Mouse (Mus musculus): Measurements from ENCODE around the gene Wdr74. TPM values are rescaled to one million over a fixed set of nuclear protein-coding genes. Genes with fewer than 3 reads are reported as not detected.
A peak's percentile ranks its signal among the peaks of the same experiment; 100 is the strongest.

Gene Wdr74
- polyA plus RNA-seq, 1 experiment: 17.5 TPM

DNA sequence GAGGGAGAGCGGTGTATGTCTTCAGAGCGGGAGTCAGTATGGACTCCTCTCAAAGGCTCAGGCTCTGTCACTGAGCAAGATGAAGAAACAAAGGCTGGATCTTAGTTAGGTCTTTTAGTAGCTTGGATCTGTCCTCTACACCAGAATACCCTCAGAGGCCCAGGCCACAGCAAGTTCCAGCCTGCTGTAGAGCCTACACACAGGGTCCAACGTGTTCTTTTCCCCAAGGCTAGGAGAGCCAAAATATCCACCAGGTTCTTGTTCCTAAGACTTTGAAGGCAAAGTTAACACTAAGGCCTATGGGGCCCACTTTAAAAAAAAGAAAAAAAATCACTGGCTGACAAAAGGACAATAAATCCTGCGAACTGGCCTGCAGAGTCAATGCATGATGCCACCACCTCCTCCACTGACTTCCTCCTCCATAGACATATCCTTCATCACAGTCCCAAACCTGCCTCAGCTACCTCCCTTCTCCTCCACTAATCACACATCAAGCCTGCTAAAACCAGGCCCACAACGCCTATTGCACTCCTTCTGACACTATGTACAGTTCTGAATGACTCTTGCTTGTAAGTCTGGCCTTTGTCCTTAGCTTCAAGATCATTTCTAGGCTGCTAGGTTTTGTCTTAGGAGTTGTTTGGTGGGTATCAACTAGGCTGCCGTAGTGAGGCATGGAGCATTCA, 30.5 kb upstream of the Wdr74 start:
- H3K36me3 ChIP-seq (ENCODE audit: control insufficient read depth, insufficient read depth, low read length): peaks cover 38% of the 10 kb centered on the region
- TF ChIP-seq POLR2A (IDR thresholded peaks at IDR 0.05; ENCODE audit: low read depth, low read length) (no peak), CTCF (IDR thresholded peaks at IDR 0.05; ENCODE audit: extremely low read depth, insufficient read length, insufficient replicate concordance, low read depth, low read length) (no peak)
- WGBS: 73% methylated on average over 6 of the region's 6 CpGs
- H3K27me3 ChIP-seq (ENCODE audit: control insufficient read depth, insufficient read depth, low read length): no peaks in the 10 kb centered on the region
- H3K4me3 ChIP-seq (ENCODE audit: low read depth, low read length): no peak overlapping the region
- H3K4me1 ChIP-seq (ENCODE audit: control insufficient read depth, insufficient read depth, insufficient read length, low read length): peaks cover 8% of the 10 kb centered on the region
- no peak overlapping the region for H3K27ac ChIP-seq (ENCODE audit: insufficient read depth, low read depth, low read length)

DNA sequence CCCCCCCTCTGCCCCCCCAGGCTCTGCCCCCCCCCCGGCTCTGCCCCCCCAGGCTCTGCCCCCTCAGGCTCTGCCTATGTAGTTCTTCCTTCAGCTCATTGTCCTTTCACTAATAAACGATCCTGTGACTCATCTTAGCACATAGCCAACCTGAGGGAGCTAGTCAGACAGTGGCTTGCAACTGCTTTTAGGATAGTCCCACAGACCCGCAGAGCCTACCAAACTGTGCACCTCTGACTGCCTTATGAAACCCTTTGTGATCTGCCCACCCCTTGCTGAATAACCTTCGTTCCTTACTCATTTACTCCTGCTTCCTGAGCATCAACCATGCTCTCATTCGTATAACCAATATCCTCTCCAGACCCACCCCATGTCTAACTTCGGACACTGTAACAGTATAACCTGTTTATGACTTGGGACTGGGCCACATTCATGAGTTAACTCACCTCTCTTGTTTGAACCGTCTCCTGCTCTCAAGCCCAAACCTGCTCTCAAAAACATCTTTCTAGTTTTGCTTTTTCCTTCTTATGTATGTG, 29.4 kb upstream of the Wdr74 start:
- TF ChIP-seq CTCF (IDR thresholded peaks at IDR 0.05; ENCODE audit: extremely low read depth, insufficient read length, insufficient replicate concordance, low read depth, low read length) (no peak), POLR2A (IDR thresholded peaks at IDR 0.05; ENCODE audit: low read depth, low read length) (no peak)
- H3K4me3 ChIP-seq (ENCODE audit: low read depth, low read length): no peak overlapping the region
- H3K27ac ChIP-seq (ENCODE audit: insufficient read depth, low read depth, low read length): no peak overlapping the region
- H3K27me3 ChIP-seq (ENCODE audit: control insufficient read depth, insufficient read depth, low read length): no peaks in the 10 kb centered on the region
- WGBS: 68% methylated on average over 7 of the region's 7 CpGs
- H3K4me1 ChIP-seq (ENCODE audit: control insufficient read depth, insufficient read depth, insufficient read length, low read length): peaks cover 12% of the 10 kb centered on the region
- peaks cover 47% of the 10 kb centered on the region for H3K36me3 ChIP-seq (ENCODE audit: control insufficient read depth, insufficient read depth, low read length)

DNA sequence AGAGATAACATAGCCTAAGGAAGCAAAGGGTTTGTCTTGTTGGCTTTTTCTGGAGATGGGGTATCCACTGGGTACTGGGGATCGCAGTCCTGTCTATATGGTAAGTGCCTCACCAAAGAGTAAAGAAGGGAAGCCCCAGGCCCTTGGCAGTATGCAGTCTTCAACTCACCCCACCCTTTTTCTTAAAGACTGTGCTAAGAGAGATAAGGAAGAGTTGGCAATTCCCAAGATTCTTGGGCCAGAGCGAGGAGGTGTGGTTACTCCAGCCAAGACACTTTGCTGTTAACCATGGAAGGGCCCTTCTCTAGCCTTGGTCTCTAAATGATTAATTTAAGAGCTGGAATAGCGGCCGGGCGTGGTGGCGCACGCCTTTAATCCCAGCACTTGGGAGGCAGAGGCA, 28.7 kb upstream of the Wdr74 start:
- no peak overlapping the region for H3K4me3 ChIP-seq (ENCODE audit: low read depth, low read length)
- peaks cover 51% of the 10 kb centered on the region for H3K36me3 ChIP-seq (ENCODE audit: control insufficient read depth, insufficient read depth, low read length)
- 86% methylated on average over 7 of the region's 7 CpGs for WGBS
- no peak for TF ChIP-seq CTCF (IDR thresholded peaks at IDR 0.05; ENCODE audit: extremely low read depth, insufficient read length, insufficient replicate concordance, low read depth, low read length)
- TF ChIP-seq POLR2A (IDR thresholded peaks at IDR 0.05; ENCODE audit: low read depth, low read length): no peak
- no peaks in the 10 kb centered on the region for H3K27me3 ChIP-seq (ENCODE audit: control insufficient read depth, insufficient read depth, low read length)
- H3K4me1 ChIP-seq (ENCODE audit: control insufficient read depth, insufficient read depth, insufficient read length, low read length): peaks cover 16% of the 10 kb centered on the region
- no peak overlapping the region for H3K27ac ChIP-seq (ENCODE audit: insufficient read depth, low read depth, low read length)

DNA sequence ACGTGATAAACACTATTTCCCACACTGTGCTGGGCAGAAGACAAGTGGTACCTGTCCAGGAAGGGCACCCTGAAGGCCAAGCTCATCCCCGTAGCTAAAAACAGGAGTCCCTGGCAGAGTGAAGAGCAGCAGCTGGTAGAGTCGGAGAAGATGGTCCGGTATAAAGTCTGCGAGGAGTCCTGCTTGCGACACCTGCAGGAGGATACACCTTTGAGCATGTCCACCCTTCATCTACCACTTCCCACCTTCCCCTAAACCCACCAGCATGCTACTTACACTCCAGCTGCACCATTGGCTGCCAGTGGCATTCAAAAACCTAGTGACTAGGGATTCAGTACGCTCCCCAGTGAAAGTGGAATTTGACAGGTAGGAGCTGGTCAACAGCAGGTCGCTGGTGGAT, 26.7 kb upstream of the Wdr74 start:
- Histone ChIP-seq H3K4me1 (ENCODE audit: control insufficient read depth, insufficient read depth, insufficient read length, low read length) (peaks cover 16% of the 10 kb centered on the region), H3K27me3 (ENCODE audit: control insufficient read depth, insufficient read depth, low read length) (no peaks in the 10 kb centered on the region), H3K27ac (ENCODE audit: insufficient read depth, low read depth, low read length) (no peak overlapping the region), H3K36me3 (ENCODE audit: control insufficient read depth, insufficient read depth, low read length) (peaks cover 53% of the 10 kb centered on the region), H3K4me3 (ENCODE audit: low read depth, low read length) (no peak overlapping the region)
- no peak for TF ChIP-seq CTCF (IDR thresholded peaks at IDR 0.05; ENCODE audit: extremely low read depth, insufficient read length, insufficient replicate concordance, low read depth, low read length)
- no peak for TF ChIP-seq POLR2A (IDR thresholded peaks at IDR 0.05; ENCODE audit: low read depth, low read length)
- 92% methylated on average over 8 of the region's 8 CpGs for WGBS

DNA sequence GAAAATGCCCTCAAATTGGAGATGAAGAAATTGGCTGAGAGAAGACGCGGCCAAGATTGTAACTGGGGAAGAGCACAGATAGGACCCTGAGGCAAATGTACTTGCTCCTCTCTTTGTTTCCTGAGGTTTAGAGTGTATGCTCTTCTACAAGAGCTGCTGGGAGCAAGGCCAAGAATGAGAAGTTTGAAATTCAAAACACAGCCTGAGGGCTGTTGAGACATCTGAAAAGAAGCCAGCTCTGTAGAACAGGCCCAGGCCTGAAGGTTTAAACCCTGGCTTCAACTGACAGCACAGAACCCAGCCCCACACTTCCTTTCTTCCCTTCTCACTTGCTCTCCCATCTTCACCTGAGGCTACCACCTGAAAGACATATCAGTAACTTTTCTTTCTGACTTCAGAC, 25.6 kb upstream of the Wdr74 start:
- Histone ChIP-seq H3K4me3 (ENCODE audit: low read depth, low read length) (no peak overlapping the region), H3K27ac (ENCODE audit: insufficient read depth, low read depth, low read length) (peak overlapping the region; percentile 20), H3K36me3 (ENCODE audit: control insufficient read depth, insufficient read depth, low read length) (peaks cover 53% of the 10 kb centered on the region), H3K4me1 (ENCODE audit: control insufficient read depth, insufficient read depth, insufficient read length, low read length) (peaks cover 20% of the 10 kb centered on the region), H3K27me3 (ENCODE audit: control insufficient read depth, insufficient read depth, low read length) (no peaks in the 10 kb centered on the region)
- WGBS: 87% methylated on average over 2 of the region's 2 CpGs
- TF ChIP-seq POLR2A (IDR thresholded peaks at IDR 0.05; ENCODE audit: low read depth, low read length) (no peak), CTCF (IDR thresholded peaks at IDR 0.05; ENCODE audit: extremely low read depth, insufficient read length, insufficient replicate concordance, low read depth, low read length) (no peak)

DNA sequence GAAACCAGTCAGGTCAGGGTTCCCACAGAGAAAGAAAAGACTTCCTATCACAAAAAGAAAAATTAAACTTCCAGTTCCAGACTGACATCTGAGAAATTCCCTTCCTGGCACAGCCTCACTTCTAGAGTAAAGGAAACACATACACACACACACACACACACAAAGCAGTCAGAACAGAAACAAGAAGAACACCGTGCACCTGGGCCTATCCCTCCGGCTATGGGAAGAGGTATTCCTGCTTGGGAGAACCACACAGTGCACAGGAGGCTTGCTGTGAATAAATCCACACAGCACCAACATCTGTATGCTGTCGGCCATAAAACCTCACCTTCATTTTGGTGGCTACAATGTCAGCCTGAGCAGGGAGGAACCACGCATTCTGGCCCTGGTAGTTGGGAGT, 24.1 kb upstream of the Wdr74 start:
- WGBS: 28% methylated on average over 4 of the region's 4 CpGs
- Histone ChIP-seq H3K36me3 (ENCODE audit: control insufficient read depth, insufficient read depth, low read length) (peaks cover 50% of the 10 kb centered on the region), H3K27ac (ENCODE audit: insufficient read depth, low read depth, low read length) (peak overlapping the region; percentile 84), H3K4me1 (ENCODE audit: control insufficient read depth, insufficient read depth, insufficient read length, low read length) (peaks cover 30% of the 10 kb centered on the region), H3K4me3 (ENCODE audit: low read depth, low read length) (peak overlapping the region; percentile 43), H3K27me3 (ENCODE audit: control insufficient read depth, insufficient read depth, low read length) (no peaks in the 10 kb centered on the region)
- TF ChIP-seq CTCF (IDR thresholded peaks at IDR 0.05; ENCODE audit: extremely low read depth, insufficient read length, insufficient replicate concordance, low read depth, low read length) (no peak), POLR2A (IDR thresholded peaks at IDR 0.05; ENCODE audit: low read depth, low read length) (no peak)

DNA sequence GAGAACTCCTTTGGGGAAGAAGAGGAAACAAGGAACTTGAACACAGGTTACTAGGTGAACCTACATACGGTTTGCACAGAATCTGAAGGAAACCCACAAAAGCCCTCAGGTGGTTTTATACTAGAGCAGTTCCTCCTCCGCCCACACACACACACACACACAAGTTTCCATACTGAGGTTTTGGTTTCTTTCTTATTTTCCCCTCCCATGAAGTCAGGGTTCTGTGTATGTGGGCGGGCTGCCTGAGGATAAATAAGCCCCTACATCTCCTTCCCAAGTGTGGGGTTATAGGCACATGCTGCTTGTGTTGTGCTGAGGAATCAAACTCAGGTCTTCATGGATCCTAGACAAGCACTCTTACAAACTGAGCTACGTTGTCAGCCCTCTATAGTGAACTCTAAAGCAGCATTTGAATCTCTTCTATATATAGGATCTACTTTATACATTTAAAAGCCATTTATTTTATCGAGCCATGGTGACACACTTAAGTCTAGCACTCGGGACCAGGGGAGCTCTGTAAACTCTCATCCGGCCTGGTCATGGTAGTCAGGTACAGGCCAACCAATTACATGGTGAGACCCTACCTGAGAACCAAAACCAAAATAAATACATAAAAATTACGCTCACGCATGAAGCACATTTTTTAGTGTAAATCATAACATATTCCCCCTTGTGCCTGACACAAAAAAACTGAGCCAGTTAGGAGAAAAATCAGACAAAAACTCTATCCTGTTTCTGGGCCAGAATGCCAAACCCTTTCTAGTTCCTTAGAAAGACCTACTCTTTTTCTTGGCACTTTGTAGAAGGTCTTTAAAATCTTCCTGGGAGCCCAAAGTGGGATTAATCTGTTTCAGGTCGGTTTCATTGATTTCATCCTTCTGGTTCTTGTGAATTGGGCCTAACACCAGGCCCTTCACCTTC, 23.4 kb upstream of the Wdr74 start:
- Histone ChIP-seq H3K27me3 (ENCODE audit: control insufficient read depth, insufficient read depth, low read length) (no peaks in the 10 kb centered on the region), H3K4me1 (ENCODE audit: control insufficient read depth, insufficient read depth, insufficient read length, low read length) (peaks cover 32% of the 10 kb centered on the region), H3K27ac (ENCODE audit: insufficient read depth, low read depth, low read length) (peak overlapping the region; percentile 84), H3K4me3 (ENCODE audit: low read depth, low read length) (peak overlapping the region; percentile 69), H3K36me3 (ENCODE audit: control insufficient read depth, insufficient read depth, low read length) (peaks cover 45% of the 10 kb centered on the region)
- TF ChIP-seq CTCF (IDR thresholded peaks at IDR 0.05; ENCODE audit: extremely low read depth, insufficient read length, insufficient replicate concordance, low read depth, low read length) (no peak), POLR2A (IDR thresholded peaks at IDR 0.05; ENCODE audit: low read depth, low read length) (no peak)
- WGBS: 35% methylated on average over 10 of the region's 10 CpGs

Measured in small intestine, adult 2 months (tissue).